Mouse (Mus musculus) kidney, adult 2 months (tissue): ENCODE measurements around the gene Olfr56.

Source experiments
- CTCF ChIP-seq: fragments of 200-500 bp; conservative IDR thresholded peaks from 2 replicates; pipeline ENCODE4 v1.5.1; 2011; ENCODE audit warnings: low read depth, mild to moderate bottlenecking, control low read depth, low read length, moderate library complexity, mixed read lengths; ENCODE audit not compliant: insufficient read depth, insufficient read length
- POLR2A ChIP-seq: fragments of 200-500 bp; IDR thresholded peaks from one replicate; pipeline ENCODE4 v1.6.1; 2011; ENCODE audit warnings: low read depth, low read length, control low read depth

- TF ChIP-seq POLR2A: no peak
- TF ChIP-seq CTCF: no peak
These were observed 115.4 kb downstream of the Olfr56 start for GRCm38 (mm10) chr11:49093861-49094660.
